Mouse (Mus musculus): ENCODE measurements at regions not wholly inside any gene's neighbourhood (a gene's known extent, or its start where the extent isn't known, plus 50 kb on each side); places are given as distances from the start of the nearest gene placed in this dataset.
"Not testable (repeated sequence)": the region's sequence is repeated elsewhere in the genome, so short reads cannot be mapped to it uniquely, and the experiment has no call there.

- CTCF ChIA-PET, result no interaction called here
Measured at GRCm38 (mm10) chr6:22716864-22717557, 158.3 kb upstream of the Ptprz1 start.

- CTCF ChIA-PET, result no interaction called here
Measured at GRCm38 (mm10) chr6:22716144-22716856, 159.0 kb upstream of the Ptprz1 start.

- CTCF ChIA-PET, result no interaction called here
Measured at GRCm38 (mm10) chr6:22698187-22698586, 177.1 kb upstream of the Ptprz1 start.

- CTCF ChIA-PET, result no interaction called here
Measured at GRCm38 (mm10) chr6:22688678-22689126, 186.6 kb upstream of the Ptprz1 start.

- CTCF ChIA-PET, result no interaction called here
Measured at GRCm38 (mm10) chr6:22674586-22674929, 200.7 kb upstream of the Ptprz1 start.

GRCm38 (mm10) chr6:22673919-22674585 lies 201.2 kb upstream of the Ptprz1 start:
- CTCF ChIA-PET, result no interaction called here

- CTCF ChIA-PET, result no interaction called here
Measured at GRCm38 (mm10) chr6:22671524-22671923, 203.8 kb upstream of the Ptprz1 start.

GRCm38 (mm10) chr6:22668190-22668975 lies 206.9 kb upstream of the Ptprz1 start:
- CTCF ChIA-PET, result no interaction called here

- CTCF ChIA-PET, result not testable (repeated sequence)
Measured at GRCm38 (mm10) chr6:22657401-22657800, 217.9 kb upstream of the Ptprz1 start.

- CTCF ChIA-PET, result no interaction called here
Measured at GRCm38 (mm10) chr6:22640100-22640499, 235.2 kb upstream of the Ptprz1 start.

GRCm38 (mm10) chr6:22635141-22635540 lies 240.2 kb upstream of the Ptprz1 start:
- CTCF ChIA-PET, result no interaction called here

GRCm38 (mm10) chr6:22634740-22635139 lies 240.6 kb upstream of the Ptprz1 start:
- CTCF ChIA-PET, result no interaction called here

- CTCF ChIA-PET, result no interaction called here
Measured at GRCm38 (mm10) chr6:22591592-22591991, 235.5 kb upstream of the Fam3c start.

- CTCF ChIA-PET, result no interaction called here
Measured at GRCm38 (mm10) chr6:22584851-22585250, 228.8 kb upstream of the Fam3c start.

- CTCF ChIA-PET, result no interaction called here
Measured at GRCm38 (mm10) chr6:22572925-22573324, 216.9 kb upstream of the Fam3c start.

- CTCF ChIA-PET, result no interaction called here
Measured at GRCm38 (mm10) chr6:22567891-22568290, 211.8 kb upstream of the Fam3c start.

- CTCF ChIA-PET, result no interaction called here
Measured at GRCm38 (mm10) chr6:22548296-22549245, 192.5 kb upstream of the Fam3c start.

- CTCF ChIA-PET, result no interaction called here
Measured at GRCm38 (mm10) chr6:22541603-22542002, 185.6 kb upstream of the Fam3c start.

- CTCF ChIA-PET, result interaction anchor here (0.6 kb wide), 1 partner anchor 43 kb away, joined by 10 read pairs; no protein-coding TSS in a partner anchor
Measured at GRCm38 (mm10) chr6:22538254-22538653, 182.2 kb upstream of the Fam3c start.

GRCm38 (mm10) chr6:22524384-22524783 lies 168.3 kb upstream of the Fam3c start:
- CTCF ChIA-PET, result no interaction called here

- CTCF ChIA-PET, result no interaction called here
Measured at GRCm38 (mm10) chr6:22523582-22524234, 167.7 kb upstream of the Fam3c start.

All from spleen, embryonic (tissue).